In the genomic region with DNA sequence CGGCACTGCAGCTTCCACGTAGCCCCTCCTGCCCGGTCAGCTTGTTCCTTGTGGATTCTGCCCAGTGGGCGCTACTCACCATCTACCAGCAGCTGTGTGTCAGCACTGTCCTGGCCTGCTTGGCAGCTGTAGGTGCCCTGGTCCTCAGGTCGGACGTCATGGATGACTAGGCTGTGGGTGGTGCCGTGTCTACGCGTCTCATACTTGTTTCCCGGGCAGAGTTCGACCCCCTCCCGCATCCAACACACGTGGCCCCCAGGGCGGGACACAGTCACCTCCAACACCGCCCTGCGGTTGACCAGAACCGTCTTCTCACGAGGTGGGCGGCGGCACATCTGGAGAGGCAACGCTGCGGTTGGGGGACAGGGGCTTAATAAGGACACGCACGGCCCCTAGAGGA, we compare ENCODE assay signal across 9 mouse cellular contexts. TPM values are rescaled to one million over a fixed set of nuclear protein-coding genes. Genes with fewer than 3 reads are reported as not detected.
A peak's percentile ranks its signal among the peaks of the same experiment; 100 is the strongest.
DNase-seq lines count a peak whose midpoint lies in the region; ATAC-seq and TF ChIP-seq lines count a peak whose summit lies in the region.
"Had no signal": no experiment of that assay in that cellular context is flagged by ENCODE, and none has a peak within 500 bp of the region (broad histone marks: within the 10 kb centered on the region; RNA-seq: fewer than 3 reads in every experiment).

No protein-coding gene starts in this region.

- H3K27me3 ChIP-seq in heart, embryonic 11.5 days (ENCODE audit: control insufficient read depth, insufficient read depth, low read length) = peaks cover 66% of the 10 kb centered on the region
- H3K27me3 ChIP-seq in embryonic facial prominence, embryonic 14.5 days (replicated peaks; ENCODE audit: control insufficient read depth, insufficient read depth, low read length) = peaks cover 58% of the 10 kb centered on the region
- H3K27me3 ChIP-seq in midbrain, postnatal 0 days (ENCODE audit: insufficient read depth, low read length) = peaks cover 9% of the 10 kb centered on the region

- peak; percentile 17 for TF ChIP-seq CTCF in midbrain, postnatal 0 days (IDR thresholded peaks at IDR 0.05)

- 14% methylated on average over 24 of the region's 24 CpGs for WGBS in heart, embryonic 11.5 days (ENCODE audit: insufficient replicate concordance)
- WGBS in embryonic facial prominence, embryonic 14.5 days = 8% methylated on average over 17 of the region's 24 CpGs
- WGBS in midbrain, postnatal 0 days = 14% methylated on average over 24 of the region's 24 CpGs

- peaks cover 14% of the 10 kb centered on the region for H3K4me1 ChIP-seq in heart, embryonic 11.5 days (ENCODE audit: control insufficient read depth, insufficient read depth, low read length)
- peaks cover 16% of the 10 kb centered on the region for H3K4me1 ChIP-seq in embryonic facial prominence, embryonic 14.5 days (ENCODE audit: control insufficient read depth, insufficient read depth, low read length)
- no peaks in the 10 kb centered on the region for H3K4me1 ChIP-seq in midbrain, postnatal 0 days (ENCODE audit: insufficient read depth, low read length)

- peaks cover 18% of the 10 kb centered on the region; the same call in 1 of the 2 replicates for H3K36me3 ChIP-seq in heart, embryonic 11.5 days (ENCODE audit: control insufficient read depth, insufficient read depth, low read length)
- H3K36me3 ChIP-seq in embryonic facial prominence, embryonic 14.5 days (ENCODE audit: control insufficient read depth, insufficient read depth, low read length) = peaks cover 28% of the 10 kb centered on the region
- H3K36me3 ChIP-seq in midbrain, postnatal 0 days (ENCODE audit: insufficient read depth, low read length) = peaks cover 38% of the 10 kb centered on the region

- no peak overlapping the region for H3K4me3 ChIP-seq in heart, embryonic 11.5 days (ENCODE audit: low read depth, low read length)
- H3K4me3 ChIP-seq in embryonic facial prominence, embryonic 14.5 days (ENCODE audit: low read depth, low read length) = peak overlapping the region; percentile 55; the same call in 1 of the 2 replicates
- peak overlapping the region; percentile 48 for H3K4me3 ChIP-seq in midbrain, postnatal 0 days (ENCODE audit: low read depth, low read length)

- no peak for ATAC-seq in heart, embryonic 11.5 days (replicated peaks; ENCODE audit: insufficient number of reproducible peaks, low FRiP score, low TSS enrichment)
- ATAC-seq in embryonic facial prominence, embryonic 14.5 days (ENCODE audit: low read depth) = no peak
- ATAC-seq in midbrain, postnatal 0 days (ENCODE audit: low FRiP score) = peak; percentile 14; the same call in 1 of the 2 replicates

- no peaks in the 10 kb centered on the region for H3K9me3 ChIP-seq in heart, embryonic 11.5 days (replicated peaks; ENCODE audit: control insufficient read depth, low read length)
- no peaks in the 10 kb centered on the region for H3K9me3 ChIP-seq in embryonic facial prominence, embryonic 14.5 days (ENCODE audit: control insufficient read depth, low read length)
- H3K9me3 ChIP-seq in midbrain, postnatal 0 days (ENCODE audit: low read length) = no peaks in the 10 kb centered on the region

- DNase-seq in heart, adult 9 months (ENCODE audit: low spot score in 2 of 2) = no peak
- no peak for DNase-seq in embryonic facial prominence, embryonic 14.5 days (ENCODE audit: low spot score)
- DNase-seq in kidney, adult 8-10 months = peak; percentile 30 to 35
- no peak for DNase-seq in midbrain, postnatal 0 days (ENCODE audit: low spot score)
- no peak for DNase-seq in lung, adult 18-20 months
- DNase-seq in Muller cell, postnatal 12 days (ENCODE audit: inconsistent ontology term) = no peak
- DNase-seq in gastrocnemius, adult 8-10 months (ENCODE audit: low spot score in 2 of 2) = no peak

- H3K4me2 ChIP-seq in heart, embryonic 11.5 days = peak overlapping the region; percentile 69; the same call in 1 of the 2 replicates
- H3K4me2 ChIP-seq in embryonic facial prominence, embryonic 14.5 days (ENCODE audit: low read depth, low read length) = peak overlapping the region; percentile 89; the same call in 1 of the 2 replicates
- H3K4me2 ChIP-seq in midbrain, postnatal 0 days (ENCODE audit: low read depth, low read length, poor library complexity, severe bottlenecking) = peak overlapping the region; percentile 92

- no peak overlapping the region for H3K27ac ChIP-seq in heart, embryonic 11.5 days (ENCODE audit: low read depth, low read length)
- no peak overlapping the region for H3K27ac ChIP-seq in embryonic facial prominence, embryonic 14.5 days (replicated peaks; ENCODE audit: low read depth, low read length)
- H3K27ac ChIP-seq in midbrain, postnatal 0 days (ENCODE audit: low read depth, low read length) = no peak overlapping the region

- H3K9ac ChIP-seq in heart, embryonic 11.5 days (ENCODE audit: low read depth, low read length) = no peak overlapping the region; the same call in 1 of the 2 replicates
- no peak overlapping the region for H3K9ac ChIP-seq in embryonic facial prominence, embryonic 14.5 days (ENCODE audit: low read depth, low read length)
- peak overlapping the region; percentile 36; the same call in 1 of the 2 replicates for H3K9ac ChIP-seq in midbrain, postnatal 0 days (replicated peaks; ENCODE audit: low read length, poor library complexity, severe bottlenecking)

RNA-seq across cellular contexts. Expression of a gene that starts 7.2 kb away (rescaled TPM):
- polyA plus RNA-seq in heart, embryonic 11.5 days (2014; fragmentation: Nextera tagmentation; extraction: Ambion mirVana) = 0.14 and 0.54 TPM in 2 replicates
- 1.3 and 1.6 TPM in 2 replicates for polyA plus RNA-seq in embryonic facial prominence, embryonic 14.5 days (2014; fragmentation: Nextera tagmentation; extraction: Ambion mirVana)
- 52.4 and 57.8 TPM in 2 replicates for total RNA-seq in midbrain, postnatal 0 days (2014; rRNA removed)
- 49.4 and 50.4 TPM in 2 replicates for polyA plus RNA-seq in midbrain, postnatal 0 days (2015; fragmentation: Nextera tagmentation; extraction: Ambion mirVana)
- not detected for total RNA-seq in gastrocnemius, adult 8-10 months (2022)

RNA-seq across cellular contexts. Expression of a gene that starts 7.5 kb away (rescaled TPM):
- polyA plus RNA-seq in heart, embryonic 11.5 days (2014; fragmentation: Nextera tagmentation; extraction: Ambion mirVana) = 21.4 and 24.6 TPM in 2 replicates
- 65.1 and 66.0 TPM in 2 replicates for polyA plus RNA-seq in embryonic facial prominence, embryonic 14.5 days (2014; fragmentation: Nextera tagmentation; extraction: Ambion mirVana)
- 125 and 132 TPM in 2 replicates for total RNA-seq in midbrain, postnatal 0 days (2014; rRNA removed)
- 60.0 and 60.8 TPM in 2 replicates for polyA plus RNA-seq in midbrain, postnatal 0 days (2015; fragmentation: Nextera tagmentation; extraction: Ambion mirVana)
- 1 to 10 TPM; 2.0 to 3.5 (median 2.5) TPM for total RNA-seq in gastrocnemius, adult 8-10 months (2022)

RNA-seq across cellular contexts. Expression of a gene that starts 19.7 kb away (rescaled TPM):
- polyA plus RNA-seq in heart, embryonic 11.5 days (2014; fragmentation: Nextera tagmentation; extraction: Ambion mirVana) = 98.8 and 102 TPM in 2 replicates
- 98.7 and 102 TPM in 2 replicates for polyA plus RNA-seq in embryonic facial prominence, embryonic 14.5 days (2014; fragmentation: Nextera tagmentation; extraction: Ambion mirVana)
- total RNA-seq in midbrain, postnatal 0 days (2014; rRNA removed) = 40.7 and 45.9 TPM in 2 replicates
- 24.2 TPM in 2 replicates for polyA plus RNA-seq in midbrain, postnatal 0 days (2015; fragmentation: Nextera tagmentation; extraction: Ambion mirVana)
- 10 to 100 TPM; 22.2 to 38.4 (median 28.3) TPM for total RNA-seq in gastrocnemius, adult 8-10 months (2022)

RNA-seq across cellular contexts. Expression of a gene that starts 20.3 kb away (rescaled TPM):
- polyA plus RNA-seq in heart, embryonic 11.5 days (2014; fragmentation: Nextera tagmentation; extraction: Ambion mirVana) = 4.0 and 4.8 TPM in 2 replicates
- 5.9 and 9.7 TPM in 2 replicates for polyA plus RNA-seq in embryonic facial prominence, embryonic 14.5 days (2014; fragmentation: Nextera tagmentation; extraction: Ambion mirVana)
- 30.9 and 33.3 TPM in 2 replicates for total RNA-seq in midbrain, postnatal 0 days (2014; rRNA removed)
- 22.5 and 23.2 TPM in 2 replicates for polyA plus RNA-seq in midbrain, postnatal 0 days (2015; fragmentation: Nextera tagmentation; extraction: Ambion mirVana)
- 1 to 10 TPM in 3 of 4 experiments, under 1 TPM in 1; 0.59 to 2.0 (median 1.5) TPM for total RNA-seq in gastrocnemius, adult 8-10 months (2022)
- total RNA-seq: liver, adult 2 months had no signal

RNA-seq across cellular contexts. Expression of a gene that starts 34.8 kb away (rescaled TPM):
- polyA plus RNA-seq in heart, embryonic 11.5 days (2014; fragmentation: Nextera tagmentation; extraction: Ambion mirVana) = 9.1 and 11.6 TPM in 2 replicates
- 13.1 and 15.3 TPM in 2 replicates for polyA plus RNA-seq in embryonic facial prominence, embryonic 14.5 days (2014; fragmentation: Nextera tagmentation; extraction: Ambion mirVana)
- 28.8 and 32.7 TPM in 2 replicates for total RNA-seq in midbrain, postnatal 0 days (2014; rRNA removed)
- 15.6 and 16.9 TPM in 2 replicates for polyA plus RNA-seq in midbrain, postnatal 0 days (2015; fragmentation: Nextera tagmentation; extraction: Ambion mirVana)
- 1 to 10 TPM; 7.1 to 9.9 (median 8.8) TPM for total RNA-seq in gastrocnemius, adult 8-10 months (2022)

Comparison
In these comparisons a context has a peak if more than half of its experiments do, and no peak if none do; other contexts are left out.
1. DNase-seq: peak in kidney, adult 8-10 months (2 of 2); none in heart, adult 9 months (0 of 2), embryonic facial prominence, embryonic 14.5 days (single experiment), midbrain, postnatal 0 days (single experiment), lung, adult 18-20 months (0 of 2), Muller cell, postnatal 12 days (single experiment) and gastrocnemius, adult 8-10 months (0 of 2).
2. RNA of a gene that starts 7.2 kb away (polyA plus RNA-seq): 49.4 to 50.4 TPM in midbrain, postnatal 0 days; 1.3 to 1.6 TPM in embryonic facial prominence, embryonic 14.5 days and 0.14 to 0.54 TPM in heart, embryonic 11.5 days; every median in the first group is over 10 times any median in the second.
3. Peak in every context shown above with its lines, with median percentiles within 50 percentile points of each other: H3K4me2 ChIP-seq.